Mouse (Mus musculus): Measurements from ENCODE around the gene Rasl11b. TPM values are rescaled to one million over a fixed set of nuclear protein-coding genes. Genes with fewer than 3 reads are reported as not detected.

The Rasl11b gene
- total and polyA plus RNA-seq, 3 experiments = 27.8 to 31.3 (median 28.9) TPM

DNA sequence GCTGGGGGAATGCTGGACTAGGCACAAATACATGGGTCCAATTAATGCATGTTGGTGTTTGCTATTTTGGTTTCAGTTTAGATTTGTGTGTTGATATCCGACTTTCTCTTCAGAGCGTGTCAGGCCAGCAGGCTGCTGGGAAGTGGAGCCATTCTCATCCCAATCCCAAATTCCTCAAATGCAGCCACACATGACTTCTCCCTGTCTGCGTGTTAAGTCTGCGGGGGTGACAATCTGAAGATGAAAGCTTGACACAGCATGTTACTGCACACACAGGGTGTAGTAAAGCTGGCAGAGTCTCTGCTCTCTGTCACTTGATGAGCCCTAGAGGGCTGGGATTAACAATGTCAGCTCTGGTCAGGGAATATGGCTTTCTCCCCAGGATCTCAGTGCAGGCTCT is 20.0 kb downstream of the Rasl11b start:
- intact Hi-C loops (cut with DNase I) = no loop called here
- Histone ChIP-seq H3K36me3 (ENCODE audit: control insufficient read depth, insufficient read depth, low read length) (no peaks in the 10 kb centered on the region), H3K27me3 (ENCODE audit: control insufficient read depth, insufficient read depth, low read length) (no peaks in the 10 kb centered on the region), H3K9ac (ENCODE audit: low read depth, low read length) (no peak overlapping the region), H3K79me2 (replicated peaks; ENCODE audit: control insufficient read depth, insufficient read depth, low read length) (no peaks in the 10 kb centered on the region), H3K4me3 (no peak overlapping the region), H3K27ac (no peak overlapping the region), H3K4me1 (ENCODE audit: control insufficient read depth, insufficient read depth, low read length) (peaks cover 1% of the 10 kb centered on the region; the same call in 1 of the 2 replicates)
- TF ChIP-seq CTCF (IDR thresholded peaks at IDR 0.05) (no peak), EP300 (IDR thresholded peaks at IDR 0.05; ENCODE audit: insufficient read depth, low read depth, low read length) (no peak), POLR2A (IDR thresholded peaks at IDR 0.05; ENCODE audit: insufficient read depth, low read depth, low read length) (no peak)
- no peak for DNase-seq
- WGBS = 81% methylated on average over 4 of the region's 4 CpGs

GRCm38 (mm10) chr5:74218524-74218923 is 23.4 kb downstream of the Rasl11b start:
- Histone ChIP-seq H3K4me1 (ENCODE audit: control insufficient read depth, insufficient read depth, low read length) (peaks cover 4% of the 10 kb centered on the region), H3K4me3 (no peak overlapping the region), H3K9ac (ENCODE audit: low read depth, low read length) (no peak overlapping the region), H3K27me3 (ENCODE audit: control insufficient read depth, insufficient read depth, low read length) (no peaks in the 10 kb centered on the region), H3K79me2 (replicated peaks; ENCODE audit: control insufficient read depth, insufficient read depth, low read length) (no peaks in the 10 kb centered on the region), H3K27ac (no peak overlapping the region), H3K36me3 (ENCODE audit: control insufficient read depth, insufficient read depth, low read length) (no peaks in the 10 kb centered on the region)
- DNase-seq = no peak
- intact Hi-C loops (cut with DNase I) = no loop called here
- WGBS = 86% methylated on average over 4 of the region's 4 CpGs
- no peak for TF ChIP-seq EP300 (IDR thresholded peaks at IDR 0.05; ENCODE audit: insufficient read depth, low read depth, low read length)
- no peak for TF ChIP-seq CTCF (IDR thresholded peaks at IDR 0.05)
- no peak for TF ChIP-seq POLR2A (IDR thresholded peaks at IDR 0.05; ENCODE audit: insufficient read depth, low read depth, low read length)

DNA sequence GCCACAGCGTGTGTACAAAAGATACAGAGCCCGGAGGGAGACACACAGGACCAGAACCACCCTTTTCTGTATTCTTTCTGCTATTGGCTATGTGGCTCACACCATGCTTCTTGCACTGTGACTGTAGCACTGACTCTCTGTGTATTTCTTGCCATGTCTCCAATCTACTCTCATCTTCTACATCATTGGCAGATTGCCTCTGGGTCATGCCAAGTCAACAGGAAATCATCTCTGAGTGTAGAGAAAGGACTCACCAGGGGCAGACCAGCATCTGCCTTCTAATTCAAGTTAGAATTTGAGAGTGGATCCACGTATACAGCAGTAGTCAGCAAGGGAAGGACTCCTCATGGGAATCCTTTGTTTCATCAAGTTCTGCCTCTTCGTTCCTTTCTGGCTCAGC is 27.5 kb downstream of the Rasl11b start:
- H3K4me1 ChIP-seq (ENCODE audit: control insufficient read depth, insufficient read depth, low read length) = peaks cover 4% of the 10 kb centered on the region
- no peak overlapping the region for H3K4me3 ChIP-seq
- intact Hi-C loops (cut with DNase I) = no loop called here
- H3K27me3 ChIP-seq (ENCODE audit: control insufficient read depth, insufficient read depth, low read length) = no peaks in the 10 kb centered on the region
- DNase-seq = no peak
- H3K9ac ChIP-seq (ENCODE audit: low read depth, low read length) = no peak overlapping the region
- no peaks in the 10 kb centered on the region for H3K79me2 ChIP-seq (replicated peaks; ENCODE audit: control insufficient read depth, insufficient read depth, low read length)
- no peaks in the 10 kb centered on the region for H3K36me3 ChIP-seq (ENCODE audit: control insufficient read depth, insufficient read depth, low read length)
- 54% methylated on average over 4 of the region's 4 CpGs for WGBS
- TF ChIP-seq POLR2A (IDR thresholded peaks at IDR 0.05; ENCODE audit: insufficient read depth, low read depth, low read length) (no peak), EP300 (IDR thresholded peaks at IDR 0.05; ENCODE audit: insufficient read depth, low read depth, low read length) (no peak)
- no peak overlapping the region for H3K27ac ChIP-seq

DNA sequence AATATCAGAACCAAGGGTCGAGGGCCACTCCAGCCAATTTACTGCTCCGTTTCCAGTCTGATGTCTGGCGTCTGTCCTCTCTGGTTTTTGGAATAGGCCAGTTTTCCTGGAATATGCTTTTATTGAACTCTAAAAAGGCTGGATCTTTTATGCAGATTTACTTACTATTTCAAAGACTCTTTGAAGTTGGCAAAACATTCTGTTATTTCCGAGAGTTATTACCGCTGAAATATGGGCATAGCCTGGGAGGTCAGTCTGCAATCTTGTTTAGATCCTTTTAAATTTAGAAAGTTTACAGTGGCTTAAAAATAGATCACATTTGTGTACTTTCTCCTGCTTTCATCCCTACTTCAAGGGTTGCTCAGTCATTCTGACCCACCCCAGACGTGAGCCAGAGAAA is 29.4 kb downstream of the Rasl11b start:
- Histone ChIP-seq H3K9ac (ENCODE audit: low read depth, low read length) (no peak overlapping the region), H3K36me3 (ENCODE audit: control insufficient read depth, insufficient read depth, low read length) (no peaks in the 10 kb centered on the region), H3K79me2 (replicated peaks; ENCODE audit: control insufficient read depth, insufficient read depth, low read length) (no peaks in the 10 kb centered on the region), H3K27ac (no peak overlapping the region), H3K27me3 (ENCODE audit: control insufficient read depth, insufficient read depth, low read length) (no peaks in the 10 kb centered on the region), H3K4me1 (ENCODE audit: control insufficient read depth, insufficient read depth, low read length) (peaks cover 5% of the 10 kb centered on the region), H3K4me3 (no peak overlapping the region)
- WGBS = 83% methylated on average over 6 of the region's 6 CpGs
- intact Hi-C loops (cut with DNase I) = no loop called here
- no peak for DNase-seq
- TF ChIP-seq CTCF (IDR thresholded peaks at IDR 0.05) (no peak), POLR2A (IDR thresholded peaks at IDR 0.05; ENCODE audit: insufficient read depth, low read depth, low read length) (no peak), EP300 (IDR thresholded peaks at IDR 0.05; ENCODE audit: insufficient read depth, low read depth, low read length) (no peak)

- Histone ChIP-seq H3K9ac (ENCODE audit: low read depth, low read length) (no peak overlapping the region), H3K27me3 (ENCODE audit: control insufficient read depth, insufficient read depth, low read length) (no peaks in the 10 kb centered on the region), H3K79me2 (replicated peaks; ENCODE audit: control insufficient read depth, insufficient read depth, low read length) (no peaks in the 10 kb centered on the region), H3K4me1 (ENCODE audit: control insufficient read depth, insufficient read depth, low read length) (peaks cover 12% of the 10 kb centered on the region), H3K27ac (no peak overlapping the region), H3K36me3 (ENCODE audit: control insufficient read depth, insufficient read depth, low read length) (no peaks in the 10 kb centered on the region), H3K4me3 (no peak overlapping the region)
- intact Hi-C loops (cut with DNase I) = no loop called here
- DNase-seq = no peak
- WGBS = 85% methylated on average over 5 of the region's 5 CpGs
- TF ChIP-seq CTCF (IDR thresholded peaks at IDR 0.05) (no peak), EP300 (IDR thresholded peaks at IDR 0.05; ENCODE audit: insufficient read depth, low read depth, low read length) (no peak), POLR2A (IDR thresholded peaks at IDR 0.05; ENCODE audit: insufficient read depth, low read depth, low read length) (no peak)
Observed at GRCm38 (mm10) chr5:74226183-74226582, 31.1 kb downstream of the Rasl11b start.

DNA sequence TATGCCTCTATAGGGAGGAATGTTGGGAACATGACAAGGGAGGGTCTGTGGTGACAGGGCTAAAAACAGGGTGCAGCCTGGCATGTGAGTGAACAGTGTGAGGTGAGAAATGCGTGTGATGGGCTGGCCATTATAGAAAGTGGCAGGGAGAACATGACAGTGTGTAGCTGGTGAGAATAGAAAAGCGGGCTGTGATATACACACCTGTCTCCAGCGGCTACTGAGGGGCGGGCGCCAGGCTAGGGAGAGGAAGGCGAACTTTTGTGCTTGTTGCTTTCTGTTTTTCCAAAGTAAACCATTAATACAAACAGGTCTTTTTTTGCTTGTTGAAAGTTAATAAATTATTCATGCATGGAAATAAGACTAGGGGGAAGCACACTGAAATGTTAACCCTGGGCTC is 32.3 kb downstream of the Rasl11b start:
- TF ChIP-seq EP300 (IDR thresholded peaks at IDR 0.05; ENCODE audit: insufficient read depth, low read depth, low read length) = no peak
- TF ChIP-seq CTCF (IDR thresholded peaks at IDR 0.05) = no peak
- TF ChIP-seq POLR2A (IDR thresholded peaks at IDR 0.05; ENCODE audit: insufficient read depth, low read depth, low read length) = no peak
- intact Hi-C loops (cut with DNase I) = no loop called here
- 97% methylated on average over 6 of the region's 6 CpGs for WGBS
- DNase-seq = no peak
- no peak overlapping the region for H3K4me3 ChIP-seq
- no peaks in the 10 kb centered on the region for H3K79me2 ChIP-seq (replicated peaks; ENCODE audit: control insufficient read depth, insufficient read depth, low read length)
- peaks cover 12% of the 10 kb centered on the region for H3K4me1 ChIP-seq (ENCODE audit: control insufficient read depth, insufficient read depth, low read length)
- no peak overlapping the region for H3K9ac ChIP-seq (ENCODE audit: low read depth, low read length)
- H3K27ac ChIP-seq = no peak overlapping the region
- no peaks in the 10 kb centered on the region for H3K36me3 ChIP-seq (ENCODE audit: control insufficient read depth, insufficient read depth, low read length)
- H3K27me3 ChIP-seq (ENCODE audit: control insufficient read depth, insufficient read depth, low read length) = no peaks in the 10 kb centered on the region
